ENCODE assay signal across 8 mouse cellular contexts in genomic region chrX:74022795-74023187, GRCm38 (mm10). TPM values are rescaled to one million over a fixed set of nuclear protein-coding genes. Genes with fewer than 3 reads are reported as not detected.
A peak's percentile ranks its signal among the peaks of the same experiment; 100 is the strongest.
DNase-seq lines count a peak whose midpoint lies in the region; ATAC-seq and TF ChIP-seq lines count a peak whose summit lies in the region.

No protein-coding gene starts in this region.

- H3K4me1 ChIP-seq in CH12.LX (ENCODE audit: control insufficient read depth in 1 of 2, insufficient read depth in 2 of 2) = peaks cover 0 to 23% of the 10 kb centered on the region in 2 experiments; a peak in 2 of 4 replicates
- H3K4me1 ChIP-seq in forebrain, embryonic 15.5 days = peaks cover 6% of the 10 kb centered on the region
- peaks cover 10% of the 10 kb centered on the region for H3K4me1 ChIP-seq in liver, postnatal 0 days (ENCODE audit: insufficient read depth)

- H3K79me2 ChIP-seq in CH12.LX (replicated peaks; ENCODE audit: control insufficient read depth, extremely low read depth, insufficient read depth, poor library complexity, severe bottlenecking) = peaks cover 6% of the 10 kb centered on the region; the same call in 1 of the 2 replicates

- in situ Hi-C loops in CH12.LX (cut with MboI; ENCODE audit: low pct_ligation_motif_present, low pct_unique_long_range_greater_than_20kb, low sequenced_read_pairs) = no loop called here

- no peaks in the 10 kb centered on the region for H3K27me3 ChIP-seq in CH12.LX (replicated peaks)
- H3K27me3 ChIP-seq in forebrain, embryonic 15.5 days = no peaks in the 10 kb centered on the region
- H3K27me3 ChIP-seq in liver, postnatal 0 days (ENCODE audit: insufficient read depth, low read length) = no peaks in the 10 kb centered on the region

- peak overlapping the region; percentile 73 to 99 (median 75) for H3K4me3 ChIP-seq in CH12.LX (replicated peaks in 1 of 3; ENCODE audit: low read depth in 2 of 3, low read length in 2 of 3, poor library complexity in 1 of 3)
- peak overlapping the region; percentile 64 for H3K4me3 ChIP-seq in forebrain, embryonic 15.5 days
- peak overlapping the region; percentile 68 for H3K4me3 ChIP-seq in liver, postnatal 0 days (ENCODE audit: low read depth, low read length)

- no peak for TF ChIP-seq CTCF in CH12.LX (conservative IDR thresholded peaks at IDR 0.05 in 1 of 2, IDR thresholded peaks at IDR 0.05 in 1 of 2; ENCODE audit: low read depth in 2 of 2, low read length in 2 of 2)
- no peak for TF ChIP-seq CTCF in liver, postnatal 0 days (IDR thresholded peaks at IDR 0.05; ENCODE audit: low read depth)

- H3K4me2 ChIP-seq in CH12.LX (ENCODE audit: insufficient read depth, low read depth, poor library complexity, severe bottlenecking) = peak overlapping the region; percentile 57
- peak overlapping the region; percentile 54 for H3K4me2 ChIP-seq in forebrain, embryonic 15.5 days (replicated peaks)
- H3K4me2 ChIP-seq in liver, postnatal 0 days (ENCODE audit: low read depth, low read length) = peak overlapping the region; percentile 81

- H3K9me3 ChIP-seq in CH12.LX (replicated peaks; ENCODE audit: low read length) = no peaks in the 10 kb centered on the region
- no peaks in the 10 kb centered on the region for H3K9me3 ChIP-seq in forebrain, embryonic 15.5 days
- H3K9me3 ChIP-seq in liver, postnatal 0 days (ENCODE audit: low read length) = no peaks in the 10 kb centered on the region

- peak overlapping the region; percentile 98 for H3K9ac ChIP-seq in CH12.LX (ENCODE audit: insufficient read depth, low read depth)
- peak overlapping the region; percentile 79 for H3K9ac ChIP-seq in forebrain, embryonic 15.5 days (replicated peaks)
- peak overlapping the region; percentile 90 for H3K9ac ChIP-seq in liver, postnatal 0 days (replicated peaks)

- no peak overlapping the region for H3K27ac ChIP-seq in CH12.LX (ENCODE audit: insufficient read depth, low read depth)
- H3K27ac ChIP-seq in forebrain, embryonic 15.5 days (replicated peaks) = peak overlapping the region; percentile 86; the same call in 1 of the 2 replicates
- H3K27ac ChIP-seq in liver, postnatal 0 days (ENCODE audit: low read depth) = peak overlapping the region; percentile 76; the same call in 1 of the 2 replicates

- peak; percentile 72 for DNase-seq in heart, adult 11 months
- DNase-seq in heart, postnatal 36 days = no peak
- DNase-seq in CH12.LX (ENCODE audit: extremely low read depth) = peak; percentile 10
- DNase-seq in liver, postnatal 0 days = no peak
- DNase-seq in T-cell, adult 2 months (ENCODE audit: low spot score) = no peak
- DNase-seq in embryo, embryonic 10 days (ENCODE audit: low spot score) = no peak
- no peak for DNase-seq in layer of hippocampus, postnatal 36 days

- peaks cover 37 to 43% of the 10 kb centered on the region in 2 experiments for H3K36me3 ChIP-seq in CH12.LX (replicated peaks in 1 of 2; ENCODE audit: control insufficient read depth in 1 of 2, insufficient read depth in 1 of 2, low read length in 1 of 2)
- H3K36me3 ChIP-seq in forebrain, embryonic 15.5 days = 0 out of 2 replicates have a peak, but pooled peaks cover 3% of the 10 kb centered on the region
- peaks cover 3% of the 10 kb centered on the region for H3K36me3 ChIP-seq in liver, postnatal 0 days (replicated peaks; ENCODE audit: insufficient read depth, low read length)

- WGBS in forebrain, embryonic 15.5 days = 25% methylated on average over 6 of the region's 6 CpGs
- WGBS in liver, postnatal 0 days (ENCODE audit: insufficient replicate concordance) = 22% methylated on average over 5 of the region's 6 CpGs

- no peak for TF ChIP-seq POLR2A in CH12.LX (IDR thresholded peaks at IDR 0.05; ENCODE audit: low read depth, low read length)

- dilution Hi-C loops in CH12.LX (cut with MboI; ENCODE audit: extremely low pct_ligation_motif_present, extremely low pct_unique_long_range_greater_than_20kb, low sequenced_read_pairs) = no loop called here

- TF ChIP-seq EP300 in CH12.LX (IDR thresholded peaks at IDR 0.05; ENCODE audit: low read length) = no peak
- TF ChIP-seq EP300 in liver, postnatal 0 days (IDR thresholded peaks at IDR 0.05; ENCODE audit: low read depth) = no peak

- no peak for TF ChIP-seq RAD21 in CH12.LX (IDR thresholded peaks at IDR 0.05; ENCODE audit: low read depth, low read length)

- intact Hi-C loops in heart, postnatal 36 days (cut with DNase I) = loop anchor here (1.0 to 2.0 kb wide), 4 partner anchors 54 to 390 kb away; no protein-coding TSS in a partner anchor

- no peak for ATAC-seq in forebrain, embryonic 15.5 days (replicated peaks)
- ATAC-seq in liver, postnatal 0 days = no peak

TF ChIP-seq in CH12.LX, 34 proteins besides CTCF, POLR2A, EP300 and RAD21:
- TF ChIP-seq RCOR1 (conservative IDR thresholded peaks at IDR 0.05; ENCODE audit: low read depth, low read length) (no peak), KAT2A (IDR thresholded peaks at IDR 0.05; ENCODE audit: insufficient replicate concordance, low read length) (no peak), JUND (conservative IDR thresholded peaks at IDR 0.05; ENCODE audit: low read depth, low read length) (no peak), TCF12 (IDR thresholded peaks at IDR 0.05; ENCODE audit: low read depth, low read length) (no peak), ETS1 (conservative IDR thresholded peaks at IDR 0.05; ENCODE audit: low read depth, low read length) (no peak), CHD2 (IDR thresholded peaks at IDR 0.05; ENCODE audit: low read length) (no peak), NELFE (IDR thresholded peaks at IDR 0.05; ENCODE audit: low read depth, low read length) (no peak), JUN (IDR thresholded peaks at IDR 0.05; ENCODE audit: insufficient read depth, low read depth, low read length) (no peak), MAX (IDR thresholded peaks at IDR 0.05; ENCODE audit: low read length) (no peak), E2F4 (IDR thresholded peaks at IDR 0.05; ENCODE audit: insufficient replicate concordance, low read depth, low read length) (no peak), HCFC1 (IDR thresholded peaks at IDR 0.05; ENCODE audit: low read depth, low read length) (no peak)

RNA-seq across cellular contexts. Expression of gene Irak1, which starts 0.9 kb away (rescaled TPM):
- total RNA-seq in heart, postnatal 36 days (2021) = 10 to 100 TPM; 54.1 to 60.7 TPM
- 38.8 and 40.0 TPM in 2 replicates for total RNA-seq in CH12.LX (2012; rRNA removed)
- total RNA-seq in CH12.LX (2014; rRNA removed) = 25.3 and 27.7 TPM in 2 replicates
- 63.1 and 77.8 TPM in 2 replicates for polyA plus RNA-seq in CH12.LX (2012; ENCODE audit: insufficient read length, low read depth)
- 33.3 and 38.2 TPM in 2 replicates for polyA plus RNA-seq in forebrain, embryonic 15.5 days (2015; fragmentation: Nextera tagmentation; extraction: Ambion mirVana)
- polyA plus RNA-seq in liver, postnatal 0 days (2015; fragmentation: Nextera tagmentation; extraction: Ambion mirVana) = 17.9 and 18.7 TPM in 2 replicates
- total RNA-seq in layer of hippocampus, postnatal 36 days (2021) = 10 to 100 TPM; 48.3 to 59.9 TPM

RNA-seq across cellular contexts. Expression of gene Hcfc1, which starts 56.6 kb away (rescaled TPM):
- total RNA-seq in heart, postnatal 36 days (2021) = 10 to 100 TPM; 34.3 to 37.2 TPM
- total RNA-seq in CH12.LX (2012; rRNA removed) (58.5 and 61.6 TPM in 2 replicates), CH12.LX (2014; rRNA removed) (32.9 and 37.6 TPM in 2 replicates)
- polyA plus RNA-seq in CH12.LX (2012; ENCODE audit: insufficient read length, low read depth) = 78.1 and 98.2 TPM in 2 replicates
- polyA plus RNA-seq in forebrain, embryonic 15.5 days (2015; fragmentation: Nextera tagmentation; extraction: Ambion mirVana) = 59.4 and 61.6 TPM in 2 replicates
- polyA plus RNA-seq in liver, postnatal 0 days (2015; fragmentation: Nextera tagmentation; extraction: Ambion mirVana) = 14.6 and 16.4 TPM in 2 replicates
- 10 to 100 TPM; 71.5 to 78.1 TPM for total RNA-seq in layer of hippocampus, postnatal 36 days (2021)

Comparison
In these comparisons a context has a peak if more than half of its experiments do, and no peak if none do; other contexts are left out.
1. DNase-seq: peak in heart, adult 11 months (single experiment) and CH12.LX (single experiment); none in heart, postnatal 36 days (0 of 2), liver, postnatal 0 days (single experiment), T-cell, adult 2 months (single experiment), embryo, embryonic 10 days (single experiment) and layer of hippocampus, postnatal 36 days (0 of 2).
2. Peak in every context shown above with its lines, with median percentiles within 50 percentile points of each other: H3K4me2 ChIP-seq, H3K4me3 ChIP-seq and H3K9ac ChIP-seq.